Mouse (Mus musculus): ENCODE results near the gene Elane.

Elane gene

DNA sequence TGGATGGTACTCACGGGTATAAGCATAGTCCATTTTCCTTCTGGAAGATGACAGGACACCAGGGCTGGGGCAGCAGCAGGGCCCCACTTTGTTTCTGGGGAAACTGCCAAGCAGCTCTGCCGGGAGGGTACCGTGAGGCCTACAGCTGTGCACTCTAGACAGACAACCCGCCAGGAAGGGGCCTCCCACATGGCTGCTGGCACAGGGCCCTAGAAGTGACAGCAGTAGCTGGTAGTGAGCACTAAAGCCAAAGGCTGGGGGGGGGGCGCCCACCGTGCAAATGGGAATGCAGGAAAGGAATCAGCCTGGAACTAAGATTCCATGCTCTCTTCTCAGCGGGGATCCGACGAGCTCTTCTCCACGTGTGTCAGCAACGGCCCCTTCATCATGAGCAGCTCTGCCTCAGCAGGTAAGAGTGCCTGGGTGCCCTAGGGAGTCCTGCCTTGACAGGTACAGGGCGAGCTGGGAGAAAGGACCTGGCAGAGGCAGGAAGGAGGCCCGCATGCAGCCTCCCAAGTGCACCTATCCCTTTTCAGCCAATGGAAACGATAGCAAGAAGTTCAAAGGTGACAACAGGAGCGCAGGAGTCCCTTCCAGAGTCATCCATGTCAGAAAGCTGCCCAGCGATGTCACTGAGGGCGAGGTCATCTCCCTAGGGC lies 27.5 kb upstream of the Elane start:
- peak; percentile 46 for DNase-seq

GRCm38 (mm10) chr10:79859116-79859515 lies 26.9 kb upstream of the Elane start:
- DNase-seq, result no peak

GRCm38 (mm10) chr10:79860079-79860911 lies 25.8 kb upstream of the Elane start:
- no peak for DNase-seq

DNA sequence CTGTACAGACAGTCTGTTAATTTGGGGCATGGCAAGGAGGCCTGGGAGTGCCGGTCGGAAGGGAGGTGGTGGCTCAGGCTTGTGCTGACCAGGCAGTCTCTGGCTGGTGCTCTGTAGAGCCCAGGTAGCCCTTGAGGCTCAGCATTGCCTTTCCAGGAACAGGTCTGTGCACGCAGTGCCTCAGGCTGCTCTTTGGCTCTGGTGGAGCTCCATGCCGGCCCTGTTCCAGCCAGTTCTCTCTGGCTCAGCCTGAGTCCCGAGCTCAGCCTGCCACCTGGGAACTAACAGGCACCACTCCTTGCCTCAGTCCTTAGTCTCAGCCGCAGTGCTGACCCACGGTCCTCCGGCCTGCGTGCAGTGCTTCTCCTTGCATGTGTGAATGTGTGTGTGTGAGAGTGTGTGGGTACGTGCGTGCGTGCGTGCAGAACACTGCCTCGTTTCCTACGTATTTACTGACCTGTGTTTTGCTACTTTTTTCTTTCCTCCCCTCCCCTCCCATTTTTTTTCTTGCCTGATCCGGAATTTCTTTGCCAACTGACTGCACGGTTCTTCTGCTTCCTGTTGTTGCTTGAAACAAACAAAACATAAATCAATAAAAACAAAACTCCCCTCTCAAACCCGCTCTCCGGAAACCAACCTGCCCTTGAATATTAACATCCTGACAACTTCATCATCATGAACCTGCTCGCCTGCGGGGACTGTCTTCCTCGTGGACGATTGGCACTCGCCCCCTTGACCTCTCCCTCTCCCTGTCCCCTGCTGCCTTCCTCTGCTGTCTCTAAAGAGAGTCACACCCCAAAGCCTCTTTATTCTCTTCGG lies 24.6 kb upstream of the Elane start:
- DNase-seq, result no peak

DNA sequence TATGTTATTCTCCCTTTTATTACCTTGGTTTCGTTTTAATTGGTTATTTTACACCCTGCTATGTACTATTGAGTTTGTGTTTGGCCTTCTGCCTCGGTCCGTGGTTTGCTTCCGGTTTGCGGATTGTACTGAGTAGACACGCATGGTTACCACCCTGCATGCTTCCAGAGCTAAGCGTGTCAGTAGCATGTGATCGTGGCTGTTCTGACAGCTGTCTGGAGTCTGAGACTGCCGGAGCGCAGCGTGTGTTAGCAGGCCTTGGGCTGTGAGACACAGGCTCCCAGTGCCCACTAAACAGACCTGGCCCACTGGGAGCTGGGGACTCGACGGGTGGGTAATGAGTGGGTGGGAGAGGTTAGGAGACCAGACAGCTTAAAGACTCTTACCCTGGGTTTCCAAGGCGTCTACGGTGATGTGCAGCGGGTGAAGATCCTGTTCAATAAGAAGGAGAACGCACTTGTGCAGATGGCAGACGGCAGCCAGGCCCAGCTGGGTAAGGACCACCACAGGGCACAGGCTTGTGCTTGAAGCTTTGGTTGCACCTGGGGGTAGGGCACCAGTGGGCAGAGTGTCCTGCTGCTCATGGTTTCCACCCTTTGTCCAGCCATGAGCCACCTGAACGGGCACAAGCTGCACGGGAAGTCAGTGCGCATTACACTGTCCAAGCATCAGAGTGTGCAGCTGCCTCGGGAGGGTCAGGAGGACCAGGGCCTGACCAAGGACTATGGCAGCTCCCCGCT lies 23.8 kb upstream of the Elane start:
- no peak for DNase-seq

GRCm38 (mm10) chr10:79862925-79863324 lies 23.1 kb upstream of the Elane start:
- no peak for DNase-seq

DNA sequence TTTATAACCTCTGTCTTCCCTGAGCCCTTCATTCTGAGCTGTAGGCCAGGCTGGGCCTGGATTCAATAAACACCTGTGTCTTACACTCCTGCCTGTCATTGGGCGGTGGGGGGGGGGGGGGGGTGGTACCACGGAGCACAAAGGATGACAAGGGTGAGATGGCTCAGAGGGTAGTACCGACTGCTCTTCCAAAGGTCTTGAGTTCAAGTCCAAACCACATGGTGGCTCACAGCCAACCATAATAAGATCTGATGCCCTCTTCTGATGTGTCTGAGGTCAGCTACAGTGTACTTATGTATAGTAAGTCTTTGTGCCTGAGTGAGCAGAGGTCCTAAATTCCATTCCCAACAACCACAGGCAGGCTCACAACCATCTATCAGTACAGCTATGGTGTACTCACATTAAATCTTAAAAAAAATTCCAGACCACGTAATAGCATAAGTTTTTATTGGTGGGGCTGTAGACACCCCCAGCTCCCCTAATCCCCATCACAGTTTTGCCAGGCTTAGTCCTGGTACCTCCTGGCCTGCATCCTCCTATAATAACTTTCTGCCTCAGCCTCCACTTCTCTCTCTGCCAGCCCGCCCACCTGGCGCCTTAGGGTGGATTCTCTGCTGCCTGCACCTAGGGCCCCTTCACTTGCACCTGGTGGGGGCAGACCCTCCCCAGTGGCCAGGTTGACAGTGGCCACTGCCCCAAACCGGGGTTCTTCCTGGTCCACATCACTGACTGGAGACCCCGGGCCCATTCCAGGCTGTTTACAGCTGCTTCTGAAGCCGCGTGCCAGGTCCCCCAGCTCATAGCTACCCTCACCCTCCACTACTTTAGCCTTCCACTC lies 21.5 kb upstream of the Elane start:
- DNase-seq, result no peak

DNA sequence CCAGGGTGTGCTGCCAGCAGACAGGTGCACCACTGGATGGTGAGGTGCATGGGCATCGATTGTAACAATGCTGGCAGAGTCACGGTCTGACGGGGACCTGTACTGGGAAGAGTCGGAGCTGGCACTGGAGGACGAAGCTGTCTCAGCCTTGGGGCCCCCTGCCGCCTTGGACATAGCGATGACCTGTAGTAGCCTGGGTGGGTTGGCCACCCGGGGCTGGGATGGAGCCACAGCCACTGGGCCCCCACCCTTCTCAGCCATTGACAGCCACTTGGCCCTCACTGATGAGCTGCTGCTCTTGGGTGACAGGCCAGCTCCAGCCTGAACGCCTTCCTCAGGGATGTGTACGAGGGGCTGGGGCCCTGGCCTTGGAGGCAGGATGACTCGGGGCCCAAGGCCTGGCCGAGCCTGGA lies 20.9 kb upstream of the Elane start:
- no peak for DNase-seq

DNA sequence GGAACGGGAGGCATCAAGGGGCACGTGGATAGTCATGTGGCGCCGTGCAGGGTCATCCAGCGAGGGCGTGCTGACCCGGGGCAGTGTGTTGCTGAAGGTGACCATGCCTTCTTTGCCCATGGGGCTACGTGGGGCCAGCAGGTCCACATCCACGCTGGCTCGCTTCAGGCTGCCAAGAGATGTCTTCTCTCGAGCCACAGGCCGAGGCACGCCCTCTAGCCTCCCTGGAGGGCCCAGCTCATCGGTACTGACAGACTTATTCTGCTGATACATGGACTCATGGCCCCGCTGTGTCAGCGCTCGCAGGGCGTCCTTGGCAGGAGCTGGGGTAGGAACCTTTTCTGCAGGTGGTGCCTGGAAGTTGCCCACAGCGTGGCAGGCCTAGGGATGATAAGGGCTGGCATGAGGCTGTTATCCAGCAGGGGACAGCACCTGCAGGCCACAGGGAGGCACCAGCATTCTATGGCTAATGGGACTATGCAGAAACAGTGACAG lies 20.2 kb upstream of the Elane start:
- no peak for DNase-seq

GRCm38 (mm10) chr10:79866601-79867000 lies 19.4 kb upstream of the Elane start:
- no peak for DNase-seq

DNA sequence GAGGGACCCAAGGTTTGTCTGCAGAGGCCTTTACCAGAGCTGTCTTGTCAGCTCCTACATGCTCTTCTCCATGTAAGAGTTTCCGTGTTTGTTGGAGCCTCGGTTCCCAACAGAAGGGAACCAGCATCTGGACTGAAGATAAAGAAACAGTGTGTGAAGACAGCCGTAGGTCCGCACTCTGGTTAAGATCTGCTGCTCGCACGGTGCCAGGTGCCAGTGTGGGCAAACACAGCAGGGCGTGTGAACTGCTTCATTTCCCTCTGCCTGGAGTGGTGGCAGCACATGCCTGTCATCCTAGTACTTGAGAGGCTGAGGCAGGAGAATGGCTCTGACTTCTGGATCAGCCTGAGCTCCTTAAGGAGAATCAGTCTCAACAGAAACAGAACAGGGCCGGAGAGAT lies 14.2 kb upstream of the Elane start:
- no peak for DNase-seq

- no peak for DNase-seq
Measured at GRCm38 (mm10) chr10:79872862-79873261, 13.2 kb upstream of the Elane start.

GRCm38 (mm10) chr10:79873313-79873712 lies 12.7 kb upstream of the Elane start:
- no peak for DNase-seq

DNA sequence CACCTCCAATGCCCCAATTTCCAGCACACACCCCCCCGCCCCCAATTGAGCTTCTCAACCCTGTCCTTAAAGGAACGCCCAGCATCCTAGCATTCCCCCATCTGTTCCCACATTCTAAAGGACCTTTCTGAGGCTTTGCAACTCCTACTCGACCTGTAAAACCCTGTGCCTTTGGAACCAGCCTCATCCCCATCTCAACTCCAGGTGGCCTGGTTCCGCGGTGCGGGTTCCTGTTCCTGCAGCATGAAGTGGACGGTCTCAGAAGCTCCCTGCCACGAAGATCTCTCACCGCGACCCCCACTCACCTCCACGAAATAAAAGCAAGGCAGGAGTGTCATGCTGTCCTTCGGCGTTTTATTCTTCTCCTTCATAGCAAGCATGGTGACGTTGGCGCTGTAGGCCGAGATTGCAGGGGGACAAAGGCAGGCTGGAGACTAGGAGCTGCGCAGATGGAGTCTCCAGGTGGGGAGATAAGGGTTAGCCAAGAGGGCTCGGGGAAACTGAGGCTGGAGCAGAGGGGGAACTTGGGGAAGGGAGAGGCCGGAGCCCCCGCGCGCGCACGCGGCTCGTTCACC lies 12.2 kb upstream of the Elane start:
- no peak for DNase-seq

DNA sequence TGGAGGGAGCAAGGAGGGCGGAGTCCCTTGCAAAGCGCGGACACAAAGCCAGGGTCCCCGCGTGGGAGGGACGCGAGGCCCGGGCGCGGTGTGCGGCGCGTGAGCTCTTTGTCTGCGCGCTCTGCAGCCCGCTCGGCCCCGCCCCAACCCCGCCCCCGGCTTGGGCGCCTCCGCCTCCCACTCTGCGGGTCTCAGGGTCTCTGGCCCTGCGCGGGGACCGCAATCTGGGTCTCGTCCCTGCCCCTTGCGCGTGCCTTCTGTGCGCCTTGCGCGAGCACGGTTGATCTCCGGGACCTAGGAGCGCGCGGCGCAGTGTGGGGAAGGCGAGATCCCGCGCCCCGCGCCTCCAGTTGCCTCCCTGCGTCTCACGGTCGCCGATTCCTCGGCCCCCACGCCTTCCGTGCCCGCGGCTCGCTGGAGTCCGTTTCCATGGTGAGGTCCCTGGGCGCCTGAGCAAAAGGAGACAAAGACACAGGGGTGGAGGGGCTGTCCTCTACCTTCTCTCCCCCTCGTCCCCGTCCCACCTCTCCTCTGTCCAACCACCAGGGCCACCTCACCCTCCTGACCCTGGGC lies 11.7 kb upstream of the Elane start, which contains the start of the genes Prtn3 and Plppr3:
TSS of gene Prtn3 (plus strand) at position 187 of the 573 bp plus-strand sequence.
TSS of gene Plppr3 (minus strand) at position 345 of the 573 bp plus-strand sequence.
- DNase-seq, result peak; percentile 20

GRCm38 (mm10) chr10:79877174-79877573 lies 8.9 kb upstream of the Elane start:
- no peak for DNase-seq

- DNase-seq, result no peak
Measured at GRCm38 (mm10) chr10:79877757-79878156, 8.3 kb upstream of the Elane start.

GRCm38 (mm10) chr10:79879527-79879926 lies 6.5 kb upstream of the Elane start:
- no peak for DNase-seq

DNA sequence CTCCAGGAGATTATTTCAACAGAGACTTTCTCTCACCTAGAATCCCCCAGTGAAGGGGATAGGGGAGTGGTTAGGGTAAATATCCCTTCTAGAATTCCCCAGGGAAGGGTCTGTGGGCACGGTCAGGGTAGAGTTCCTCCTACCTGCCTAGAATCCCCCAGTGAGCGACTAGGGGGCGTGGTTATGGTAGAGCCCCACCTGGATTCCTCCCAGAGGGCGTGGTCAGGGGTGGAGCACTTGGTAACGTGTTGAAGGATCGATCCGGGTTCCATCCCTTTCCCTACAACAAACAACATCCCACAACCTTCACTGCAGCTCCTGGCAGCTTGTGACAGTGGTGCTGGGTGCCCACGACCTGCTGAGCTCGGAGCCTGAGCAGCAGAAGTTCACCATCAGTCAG lies 5.3 kb upstream of the Elane start:
- no peak for DNase-seq

- no peak for DNase-seq
Measured at GRCm38 (mm10) chr10:79881981-79882380, 4.1 kb upstream of the Elane start.

Data from thymus, postnatal 14 days (tissue).